Mouse (Mus musculus) liver, embryonic 15.5 days (tissue): ENCODE measurements at regions not wholly inside any gene's neighbourhood (a gene's known extent, or its start where the extent isn't known, plus 50 kb on each side); places are given as distances from the start of the nearest gene placed in this dataset.

Source experiments
- ATAC-seq: fragments of 200-750 bp; cut with Nextera tagmentation; 2 replicates; pipeline ENCODE4 v1.8.0; 2017; ENCODE audit warnings: moderate number of reproducible peaks, mild to moderate bottlenecking, moderate library complexity; ENCODE audit not compliant: insufficient read depth
- H3K27ac ChIP-seq: fragments of 300-500 bp; sonication (generic); replicated peaks from 2 replicates; pipeline ENCODE4 v1.5.1; 2015; ENCODE audit warnings: mild to moderate bottlenecking, inconsistent platforms
- H3K27me3 ChIP-seq: fragments of 300-500 bp; sonication (generic); 2 replicates; pipeline ENCODE4 v1.6.1; 2015; ENCODE audit warnings: mild to moderate bottlenecking, inconsistent platforms
- H3K36me3 ChIP-seq: fragments of 300-500 bp; sonication (generic); replicated peaks from 2 replicates; pipeline ENCODE4 v1.6.1; 2015; ENCODE audit warnings: moderate library complexity, mild to moderate bottlenecking, inconsistent platforms
- H3K4me1 ChIP-seq: fragments of 300-500 bp; sonication (generic); replicated peaks from 2 replicates; pipeline ENCODE4 v1.6.1; 2015; ENCODE audit warnings: inconsistent platforms
- H3K4me2 ChIP-seq: fragments of 300-500 bp; sonication (generic); 2 replicates; pipeline ENCODE4 v1.6.1; 2015; ENCODE audit warnings: moderate library complexity, mild to moderate bottlenecking, inconsistent platforms
- H3K4me3 ChIP-seq: fragments of 300-500 bp; sonication (generic); replicated peaks from 2 replicates; pipeline ENCODE4 v1.5.1; 2015; ENCODE audit warnings: mild to moderate bottlenecking, inconsistent platforms
- H3K9ac ChIP-seq: fragments of 300-500 bp; sonication (generic); 2 replicates; pipeline ENCODE4 v1.6.1; 2015; ENCODE audit warnings: moderate library complexity, mild to moderate bottlenecking, inconsistent platforms
- H3K9me3 ChIP-seq: fragments of 300-500 bp; sonication (generic); replicated peaks from 2 replicates; pipeline ENCODE4 v1.6.1; 2016; ENCODE audit warnings: inconsistent platforms
- WGBS: fragments of 180-500 bp; shearing (Covaris S2); methylation state at CpG from one replicate; pipeline ENCODE4 v1.1.7; 2015; ENCODE audit warnings: mixed read lengths; ENCODE audit not compliant: insufficient replicate concordance; 5-methylcytosine and 5-hydroxymethylcytosine counted together

- H3K4me1 ChIP-seq, result no peaks in the 10 kb centered on the region
- no peak overlapping the region for H3K4me3 ChIP-seq
- no peak for ATAC-seq
- no peaks in the 10 kb centered on the region for H3K36me3 ChIP-seq
- H3K9me3 ChIP-seq, result no peaks in the 10 kb centered on the region
- no peak overlapping the region for H3K4me2 ChIP-seq
- no peak overlapping the region for H3K9ac ChIP-seq
- WGBS, result 23% methylated on average over 6 of the region's 6 CpGs
- no peaks in the 10 kb centered on the region for H3K27me3 ChIP-seq
- H3K27ac ChIP-seq, result no peak overlapping the region
Measured at GRCm38 (mm10) chr9:47440128-47440527, 89.8 kb upstream of the Cadm1 start.

GRCm38 (mm10) chr9:47441155-47441554 lies 88.8 kb upstream of the Cadm1 start:
- no peaks in the 10 kb centered on the region for H3K36me3 ChIP-seq
- H3K4me2 ChIP-seq, result no peak overlapping the region
- H3K27ac ChIP-seq, result no peak overlapping the region
- no peaks in the 10 kb centered on the region for H3K9me3 ChIP-seq
- 0 out of 2 replicates have a peak, but pooled peaks cover 4% of the 10 kb centered on the region for H3K27me3 ChIP-seq
- H3K4me3 ChIP-seq, result no peak overlapping the region
- WGBS, result 41% methylated on average over 8 of the region's 8 CpGs
- H3K4me1 ChIP-seq, result no peaks in the 10 kb centered on the region
- ATAC-seq, result no peak
- H3K9ac ChIP-seq, result no peak overlapping the region

- no peak overlapping the region for H3K9ac ChIP-seq
- 0 out of 2 replicates have a peak, but pooled peaks cover 4% of the 10 kb centered on the region for H3K27me3 ChIP-seq
- ATAC-seq, result no peak
- no peak overlapping the region for H3K27ac ChIP-seq
- H3K4me3 ChIP-seq, result no peak overlapping the region
- WGBS, result 29% methylated on average over 2 of the region's 2 CpGs
- H3K36me3 ChIP-seq, result no peaks in the 10 kb centered on the region
- no peaks in the 10 kb centered on the region for H3K9me3 ChIP-seq
- H3K4me1 ChIP-seq, result no peaks in the 10 kb centered on the region
- no peak overlapping the region for H3K4me2 ChIP-seq
Measured at GRCm38 (mm10) chr9:47444168-47444567, 85.8 kb upstream of the Cadm1 start.

- no peak overlapping the region for H3K4me3 ChIP-seq
- H3K9ac ChIP-seq, result no peak overlapping the region
- H3K27me3 ChIP-seq, result 0 out of 2 replicates have a peak, but pooled peaks cover 4% of the 10 kb centered on the region
- no peaks in the 10 kb centered on the region for H3K4me1 ChIP-seq
- no peak overlapping the region for H3K27ac ChIP-seq
- ATAC-seq, result no peak
- WGBS, result 9% methylated on average over 1 of the region's 1 CpGs
- no peaks in the 10 kb centered on the region for H3K9me3 ChIP-seq
- H3K4me2 ChIP-seq, result no peak overlapping the region
- no peaks in the 10 kb centered on the region for H3K36me3 ChIP-seq
Measured at GRCm38 (mm10) chr9:47444752-47445151, 85.2 kb upstream of the Cadm1 start.

- no peak for ATAC-seq
- no peaks in the 10 kb centered on the region for H3K36me3 ChIP-seq
- no peaks in the 10 kb centered on the region for H3K4me1 ChIP-seq
- H3K4me2 ChIP-seq, result no peak overlapping the region
- H3K27ac ChIP-seq, result no peak overlapping the region
- H3K9me3 ChIP-seq, result no peaks in the 10 kb centered on the region
- H3K27me3 ChIP-seq, result 0 out of 2 replicates have a peak, but pooled peaks cover 4% of the 10 kb centered on the region
- no peak overlapping the region for H3K9ac ChIP-seq
- no peak overlapping the region for H3K4me3 ChIP-seq
- WGBS, result 15% methylated on average over 6 of the region's 6 CpGs
Measured at GRCm38 (mm10) chr9:47445332-47445731, 84.6 kb upstream of the Cadm1 start.

- Histone ChIP-seq H3K27ac (no peak overlapping the region), H3K4me1 (no peaks in the 10 kb centered on the region), H3K36me3 (no peaks in the 10 kb centered on the region), H3K4me2 (no peak overlapping the region), H3K4me3 (no peak overlapping the region), H3K27me3 (no peaks in the 10 kb centered on the region), H3K9ac (no peak overlapping the region), H3K9me3 (no peaks in the 10 kb centered on the region)
- WGBS, result 58% methylated on average over 4 of the region's 4 CpGs
- no peak for ATAC-seq
Measured at GRCm38 (mm10) chr9:47452752-47453151, 77.2 kb upstream of the Cadm1 start.

GRCm38 (mm10) chr9:47458721-47459418 lies 71.1 kb upstream of the Cadm1 start:
- Histone ChIP-seq H3K36me3 (no peaks in the 10 kb centered on the region), H3K27ac (no peak overlapping the region), H3K9ac (no peak overlapping the region), H3K9me3 (no peaks in the 10 kb centered on the region), H3K4me1 (no peaks in the 10 kb centered on the region), H3K4me3 (no peak overlapping the region), H3K4me2 (no peak overlapping the region), H3K27me3 (no peaks in the 10 kb centered on the region)
- 44% methylated on average over 15 of the region's 15 CpGs for WGBS
- ATAC-seq, result no peak

GRCm38 (mm10) chr9:47459461-47460049 lies 70.4 kb upstream of the Cadm1 start:
- H3K4me3 ChIP-seq, result no peak overlapping the region
- no peak overlapping the region for H3K4me2 ChIP-seq
- 58% methylated on average over 8 of the region's 8 CpGs for WGBS
- H3K4me1 ChIP-seq, result no peaks in the 10 kb centered on the region
- no peak overlapping the region for H3K27ac ChIP-seq
- H3K36me3 ChIP-seq, result no peaks in the 10 kb centered on the region
- H3K9ac ChIP-seq, result no peak overlapping the region
- H3K9me3 ChIP-seq, result no peaks in the 10 kb centered on the region
- no peak for ATAC-seq
- no peaks in the 10 kb centered on the region for H3K27me3 ChIP-seq

GRCm38 (mm10) chr9:47460241-47460640 lies 69.7 kb upstream of the Cadm1 start:
- H3K9me3 ChIP-seq, result no peaks in the 10 kb centered on the region
- ATAC-seq, result no peak
- H3K4me3 ChIP-seq, result no peak overlapping the region
- no peaks in the 10 kb centered on the region for H3K27me3 ChIP-seq
- WGBS, result 65% methylated on average over 15 of the region's 15 CpGs
- no peak overlapping the region for H3K4me2 ChIP-seq
- H3K9ac ChIP-seq, result no peak overlapping the region
- H3K27ac ChIP-seq, result no peak overlapping the region
- H3K36me3 ChIP-seq, result no peaks in the 10 kb centered on the region
- H3K4me1 ChIP-seq, result no peaks in the 10 kb centered on the region

- no peaks in the 10 kb centered on the region for H3K9me3 ChIP-seq
- H3K27me3 ChIP-seq, result no peaks in the 10 kb centered on the region
- no peaks in the 10 kb centered on the region for H3K4me1 ChIP-seq
- no peak overlapping the region for H3K27ac ChIP-seq
- no peak overlapping the region for H3K9ac ChIP-seq
- ATAC-seq, result no peak
- 35% methylated on average over 3 of the region's 3 CpGs for WGBS
- no peaks in the 10 kb centered on the region for H3K36me3 ChIP-seq
- H3K4me2 ChIP-seq, result no peak overlapping the region
- no peak overlapping the region for H3K4me3 ChIP-seq
Measured at GRCm38 (mm10) chr9:47461915-47462314, 68.1 kb upstream of the Cadm1 start.

- Histone ChIP-seq H3K27ac (no peak overlapping the region), H3K4me2 (no peak overlapping the region), H3K4me3 (no peak overlapping the region), H3K27me3 (no peaks in the 10 kb centered on the region), H3K36me3 (no peaks in the 10 kb centered on the region), H3K4me1 (no peaks in the 10 kb centered on the region), H3K9ac (no peak overlapping the region), H3K9me3 (no peaks in the 10 kb centered on the region)
- ATAC-seq, result no peak
- 75% methylated on average over 3 of the region's 3 CpGs for WGBS
Measured at GRCm38 (mm10) chr9:47466767-47467166, 63.2 kb upstream of the Cadm1 start.

GRCm38 (mm10) chr9:47467815-47468214 lies 62.2 kb upstream of the Cadm1 start:
- no peaks in the 10 kb centered on the region for H3K27me3 ChIP-seq
- no peaks in the 10 kb centered on the region for H3K9me3 ChIP-seq
- no peak overlapping the region for H3K27ac ChIP-seq
- no peaks in the 10 kb centered on the region for H3K4me1 ChIP-seq
- no peak for ATAC-seq
- H3K4me3 ChIP-seq, result no peak overlapping the region
- H3K9ac ChIP-seq, result no peak overlapping the region
- 73% methylated on average over 9 of the region's 9 CpGs for whole genome bisulfite sequencing
- H3K4me2 ChIP-seq, result no peak overlapping the region
- H3K36me3 ChIP-seq, result no peaks in the 10 kb centered on the region
